Mouse (Mus musculus) left cerebral cortex, adult 18-20 months (tissue): ENCODE measurements around the gene Amy1. TPM values are rescaled to one million over a fixed set of nuclear protein-coding genes. Genes with fewer than 3 reads are reported as not detected.
A peak's percentile ranks its signal among the peaks of the same experiment; 100 is the strongest.
"Not testable (repeated sequence)": the region's sequence is repeated elsewhere in the genome, so short reads cannot be mapped to it uniquely, and the experiment has no call there.

ENCODE experiments used
- DNase-seq, 2 experiments: peaks; one replicate each; pipeline ENCODE4 v3.0.0; 2021 to 2022; ENCODE audit warnings: low spot score in 2 of 2, mixed read lengths in 1 of 2
- long read RNA-seq, 2 experiments: library from polyadenylated mRNA; stranded (forward); transcript quantifications; one replicate each; pipeline ENCODE4 v2.0.0; 2021
- total RNA-seq, 2 experiments: library from RNA; stranded (reverse); gene quantifications; 2 replicates each; pipeline ENCODE4 v1.2.3; 2021

Gene Amy1
- 10 to 100 TPM; 11.0 to 11.1 TPM for total RNA-seq
- long read RNA-seq, experiment 1, partial matches to known transcripts: 1 of 1 reads
- long read RNA-seq, experiment 1, other reads (novel, unspliced or antisense): 0 of 1 reads
- long read RNA-seq, experiment 2, partial matches to known transcripts: 0 of 2 reads
- long read RNA-seq, experiment 2, other reads (novel, unspliced or antisense): 1 of 2 reads

- DNase-seq: no peak
These were observed at the start of gene Amy1 for GRCm38 (mm10) chr3:113606599-113606998. Amy1 (minus strand) TSS chr3:113606699.

- DNase-seq: no peak
These were observed 47.8 kb upstream of the Amy1 start for GRCm38 (mm10) chr3:113654335-113654734.

GRCm38 (mm10) chr3:113651386-113651785 lies 44.9 kb upstream of the Amy1 start:
- not testable (repeated sequence) for DNase-seq

- no peak for DNase-seq
These were observed 33.0 kb upstream of the Amy1 start for GRCm38 (mm10) chr3:113639545-113639944.

- DNase-seq: no peak
These were observed 27.7 kb upstream of the Amy1 start for GRCm38 (mm10) chr3:113634220-113634619.

- DNase-seq: no peak
These were observed 25.1 kb upstream of the Amy1 start for GRCm38 (mm10) chr3:113631611-113632010.

- no peak for DNase-seq
These were observed 24.1 kb upstream of the Amy1 start for GRCm38 (mm10) chr3:113630564-113630963.

GRCm38 (mm10) chr3:113629606-113630359 lies 23.3 kb upstream of the Amy1 start, which contains the start of gene Rnpc3:
Rnpc3 (minus strand) TSS chr3:113630149.
- DNase-seq: peak; percentile 96

GRCm38 (mm10) chr3:113590844-113591243 lies 15.7 kb downstream of the Amy1 start:
- DNase-seq: no peak

GRCm38 (mm10) chr3:113574578-113574977 lies 31.9 kb downstream of the Amy1 start:
- DNase-seq: no peak

- DNase-seq: no peak
These were observed 32.4 kb downstream of the Amy1 start for GRCm38 (mm10) chr3:113574138-113574537.

- no peak for DNase-seq
These were observed 34.3 kb downstream of the Amy1 start for GRCm38 (mm10) chr3:113572158-113572557.

GRCm38 (mm10) chr3:113539692-113540091 lies 66.8 kb downstream of the Amy1 start:
- DNase-seq: no peak

- DNase-seq: not testable (repeated sequence)
These were observed 74.2 kb downstream of the Amy1 start, which contains the start of gene Amy2a1 for GRCm38 (mm10) chr3:113532328-113532727. Amy2a1 (minus strand) TSS chr3:113532428.

Other genes starting within 250 kb of the Amy1 start
- gene Amy2a1, start 74.3 kb downstream of the Amy1 start, total RNA-seq: not detected
- gene Rnpc3, start 23.4 kb upstream of the Amy1 start, total RNA-seq: 10 to 100 TPM; 24.1 to 24.8 TPM